Mouse (Mus musculus): ENCODE data around the gene Fgfr2. TPM values are rescaled to one million over a fixed set of nuclear protein-coding genes. Genes with fewer than 3 reads are reported as not detected.
A peak's percentile ranks its signal among the peaks of the same experiment; 100 is the strongest.

The Fgfr2 gene
- total RNA-seq (2014; rRNA removed) (36.9 and 47.6 TPM in 2 replicates), polyA plus RNA-seq (2015; fragmentation: Nextera tagmentation; extraction: Ambion mirVana) (13.4 and 17.1 TPM in 2 replicates)

DNA sequence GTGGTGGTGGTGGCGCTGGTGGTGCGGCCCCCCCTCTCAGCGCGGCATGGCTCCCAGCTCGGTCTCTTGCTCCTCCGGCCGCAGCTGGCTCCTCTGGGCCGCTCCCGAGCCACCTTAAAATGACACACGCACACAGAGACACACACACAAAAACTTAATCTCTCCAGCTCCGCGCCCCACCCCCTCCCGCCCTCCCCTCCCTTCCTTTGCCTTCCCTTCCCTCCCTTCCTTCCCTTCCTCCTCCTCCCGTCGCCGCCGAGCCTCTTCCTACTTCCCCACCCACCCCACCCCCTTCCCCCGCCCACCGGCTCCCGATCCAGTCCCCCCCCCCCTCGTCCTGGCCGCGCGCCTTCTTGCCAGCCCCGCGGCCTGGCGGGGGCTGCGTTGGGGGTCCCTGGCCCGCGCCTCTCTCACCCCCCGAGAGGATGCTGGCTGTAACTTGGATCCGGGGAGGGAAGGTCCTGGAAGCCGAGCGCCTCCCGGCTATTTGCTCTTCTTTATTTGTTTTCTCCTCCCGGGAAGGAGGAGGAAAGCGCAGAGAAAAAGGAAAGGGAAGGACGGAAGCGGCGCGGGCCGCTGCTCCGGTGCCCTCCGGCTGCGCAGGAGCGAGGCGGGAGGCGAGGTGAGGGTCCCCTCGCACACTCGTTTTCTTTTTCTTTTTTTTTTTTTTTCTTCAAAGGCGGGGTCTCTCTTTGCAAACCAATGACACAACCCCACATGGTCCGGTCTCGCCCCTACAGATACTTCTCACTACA is at the start of gene Fgfr2:
Fgfr2 (minus strand) TSS at position 107 of the 755 bp plus-strand sequence.
- WGBS: 6% methylated on average over 36 of the region's 53 CpGs
- H3K9ac ChIP-seq: peak within 1 kb of the TSS; percentile 80
- H3K27me3 ChIP-seq (ENCODE audit: insufficient read depth, low read length): no peaks in the 10 kb centered on the region; the same call in 1 of the 2 replicates
- H3K4me2 ChIP-seq (ENCODE audit: low read depth): peak within 1 kb of the TSS; percentile 99
- no peak for TF ChIP-seq CTCF (IDR thresholded peaks at IDR 0.05; ENCODE audit: low read depth)
- ATAC-seq (peak; percentile 59), DNase-seq (peak; percentile 72)
- H3K36me3 ChIP-seq (ENCODE audit: insufficient read depth): no peaks in the 10 kb centered on the region
- peak within 1 kb of the TSS; percentile 79 for H3K4me3 ChIP-seq (ENCODE audit: low read depth, low read length)
- H3K9me3 ChIP-seq (ENCODE audit: low read length): no peaks in the 10 kb centered on the region
- H3K27ac ChIP-seq (ENCODE audit: low read depth, low read length): peak within 1 kb of the TSS; percentile 89
- H3K4me1 ChIP-seq (ENCODE audit: insufficient read depth): peaks cover 4% of the 10 kb centered on the region; the same call in 1 of the 2 replicates

DNA sequence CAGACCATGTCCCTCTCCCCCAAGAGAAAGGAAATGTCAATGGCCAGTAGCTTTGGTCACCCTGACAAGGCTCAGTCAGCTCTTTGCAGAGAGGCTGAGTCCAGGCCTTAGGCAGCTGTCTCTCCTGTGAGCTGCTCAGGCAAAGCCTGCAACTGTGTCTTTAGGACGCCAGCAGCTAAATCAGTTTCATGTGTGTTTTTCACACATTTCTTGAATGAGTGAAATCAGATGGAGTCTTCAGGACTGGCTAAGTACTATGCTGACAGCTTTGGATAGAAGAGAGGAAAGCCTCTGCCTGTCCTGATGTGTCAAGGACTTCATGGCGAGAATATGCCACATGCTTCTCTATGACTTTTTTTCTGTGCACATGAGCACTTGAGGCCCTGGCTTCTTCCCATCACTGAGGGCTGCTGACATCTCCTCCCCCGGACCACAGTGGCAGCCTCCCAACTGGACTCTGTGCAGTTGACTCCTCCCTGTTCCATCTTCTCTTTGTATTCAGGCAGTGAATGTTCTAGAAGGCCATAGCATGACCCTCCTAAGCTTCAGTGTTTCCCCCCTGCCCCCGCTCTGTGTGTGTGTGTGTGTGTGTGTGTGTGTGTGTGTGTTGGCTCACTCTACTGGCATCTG is 48.4 kb upstream of the Fgfr2 start:
- no peak overlapping the region for H3K4me3 ChIP-seq (ENCODE audit: low read depth, low read length)
- H3K36me3 ChIP-seq (ENCODE audit: insufficient read depth): no peaks in the 10 kb centered on the region
- H3K27me3 ChIP-seq (ENCODE audit: insufficient read depth, low read length): no peaks in the 10 kb centered on the region
- ATAC-seq (no peak), DNase-seq (no peak)
- no peaks in the 10 kb centered on the region for H3K9me3 ChIP-seq (ENCODE audit: low read length)
- no peak overlapping the region for H3K4me2 ChIP-seq (ENCODE audit: low read depth)
- no peak for TF ChIP-seq CTCF (IDR thresholded peaks at IDR 0.05; ENCODE audit: low read depth)
- H3K9ac ChIP-seq: no peak overlapping the region
- no peak overlapping the region for H3K27ac ChIP-seq (ENCODE audit: low read depth, low read length)
- 70% methylated on average over 4 of the region's 4 CpGs for WGBS
- no peaks in the 10 kb centered on the region for H3K4me1 ChIP-seq (ENCODE audit: insufficient read depth)

GRCm38 (mm10) chr7:133168928-133169327 is 45.8 kb upstream of the Fgfr2 start:
- ATAC-seq (no peak), DNase-seq (no peak)
- H3K27ac ChIP-seq (ENCODE audit: low read depth, low read length): no peak overlapping the region
- no peaks in the 10 kb centered on the region for H3K27me3 ChIP-seq (ENCODE audit: insufficient read depth, low read length)
- H3K9me3 ChIP-seq (ENCODE audit: low read length): no peaks in the 10 kb centered on the region
- H3K36me3 ChIP-seq (ENCODE audit: insufficient read depth): no peaks in the 10 kb centered on the region
- no peak overlapping the region for H3K4me3 ChIP-seq (ENCODE audit: low read depth, low read length)
- TF ChIP-seq CTCF (IDR thresholded peaks at IDR 0.05; ENCODE audit: low read depth): no peak
- no peak overlapping the region for H3K9ac ChIP-seq
- 90% methylated on average over 3 of the region's 3 CpGs for WGBS
- H3K4me1 ChIP-seq (ENCODE audit: insufficient read depth): no peaks in the 10 kb centered on the region
- no peak overlapping the region for H3K4me2 ChIP-seq (ENCODE audit: low read depth)

- no peak overlapping the region for H3K4me2 ChIP-seq (ENCODE audit: low read depth)
- no peak overlapping the region for H3K27ac ChIP-seq (ENCODE audit: low read depth, low read length)
- no peaks in the 10 kb centered on the region for H3K36me3 ChIP-seq (ENCODE audit: insufficient read depth)
- H3K4me3 ChIP-seq (ENCODE audit: low read depth, low read length): no peak overlapping the region
- H3K27me3 ChIP-seq (ENCODE audit: insufficient read depth, low read length): no peaks in the 10 kb centered on the region
- H3K9me3 ChIP-seq (ENCODE audit: low read length): no peaks in the 10 kb centered on the region
- ATAC-seq (no peak), DNase-seq (no peak)
- H3K9ac ChIP-seq: no peak overlapping the region
- no peak for TF ChIP-seq CTCF (IDR thresholded peaks at IDR 0.05; ENCODE audit: low read depth)
- WGBS: 87% methylated on average over 2 of the region's 2 CpGs
- no peaks in the 10 kb centered on the region for H3K4me1 ChIP-seq (ENCODE audit: insufficient read depth)
Measured at GRCm38 (mm10) chr7:133167903-133168302, 44.8 kb upstream of the Fgfr2 start.

- peak; percentile 61 for DNase-seq
- no peaks in the 10 kb centered on the region for H3K4me1 ChIP-seq (ENCODE audit: insufficient read depth)
- TF ChIP-seq CTCF (IDR thresholded peaks at IDR 0.05; ENCODE audit: low read depth): no peak
- no peak overlapping the region for H3K9ac ChIP-seq
- ATAC-seq: no peak
- no peaks in the 10 kb centered on the region for H3K27me3 ChIP-seq (ENCODE audit: insufficient read depth, low read length)
- H3K9me3 ChIP-seq (ENCODE audit: low read length): no peaks in the 10 kb centered on the region
- no peak overlapping the region for H3K4me3 ChIP-seq (ENCODE audit: low read depth, low read length)
- WGBS: 29% methylated on average over 2 of the region's 2 CpGs
- no peak overlapping the region for H3K27ac ChIP-seq (ENCODE audit: low read depth, low read length)
- no peak overlapping the region for H3K4me2 ChIP-seq (ENCODE audit: low read depth)
- no peaks in the 10 kb centered on the region for H3K36me3 ChIP-seq (ENCODE audit: insufficient read depth)
Measured at GRCm38 (mm10) chr7:133164770-133165169, 41.6 kb upstream of the Fgfr2 start.

GRCm38 (mm10) chr7:133163011-133163410 is 39.9 kb upstream of the Fgfr2 start:
- no peaks in the 10 kb centered on the region for H3K36me3 ChIP-seq (ENCODE audit: insufficient read depth)
- ATAC-seq: no peak
- DNase-seq: no peak
- no peaks in the 10 kb centered on the region for H3K4me1 ChIP-seq (ENCODE audit: insufficient read depth)
- no peak overlapping the region for H3K4me3 ChIP-seq (ENCODE audit: low read depth, low read length)
- no peaks in the 10 kb centered on the region for H3K9me3 ChIP-seq (ENCODE audit: low read length)
- H3K4me2 ChIP-seq (ENCODE audit: low read depth): no peak overlapping the region
- H3K9ac ChIP-seq: no peak overlapping the region
- WGBS: 60% methylated on average over 5 of the region's 5 CpGs
- no peak overlapping the region for H3K27ac ChIP-seq (ENCODE audit: low read depth, low read length)
- no peak for TF ChIP-seq CTCF (IDR thresholded peaks at IDR 0.05; ENCODE audit: low read depth)
- H3K27me3 ChIP-seq (ENCODE audit: insufficient read depth, low read length): no peaks in the 10 kb centered on the region

GRCm38 (mm10) chr7:133162131-133162530 is 39.0 kb upstream of the Fgfr2 start:
- H3K9me3 ChIP-seq (ENCODE audit: low read length): no peaks in the 10 kb centered on the region
- no peak for DNase-seq
- no peak overlapping the region for H3K27ac ChIP-seq (ENCODE audit: low read depth, low read length)
- H3K9ac ChIP-seq: no peak overlapping the region
- 58% methylated on average over 2 of the region's 2 CpGs for WGBS
- no peak for TF ChIP-seq CTCF (IDR thresholded peaks at IDR 0.05; ENCODE audit: low read depth)
- ATAC-seq: no peak
- no peak overlapping the region for H3K4me3 ChIP-seq (ENCODE audit: low read depth, low read length)
- H3K27me3 ChIP-seq (ENCODE audit: insufficient read depth, low read length): no peaks in the 10 kb centered on the region
- no peaks in the 10 kb centered on the region for H3K4me1 ChIP-seq (ENCODE audit: insufficient read depth)
- no peaks in the 10 kb centered on the region for H3K36me3 ChIP-seq (ENCODE audit: insufficient read depth)
- no peak overlapping the region for H3K4me2 ChIP-seq (ENCODE audit: low read depth)

Data from forebrain, postnatal 0 days (tissue).